In the genomic region with DNA sequence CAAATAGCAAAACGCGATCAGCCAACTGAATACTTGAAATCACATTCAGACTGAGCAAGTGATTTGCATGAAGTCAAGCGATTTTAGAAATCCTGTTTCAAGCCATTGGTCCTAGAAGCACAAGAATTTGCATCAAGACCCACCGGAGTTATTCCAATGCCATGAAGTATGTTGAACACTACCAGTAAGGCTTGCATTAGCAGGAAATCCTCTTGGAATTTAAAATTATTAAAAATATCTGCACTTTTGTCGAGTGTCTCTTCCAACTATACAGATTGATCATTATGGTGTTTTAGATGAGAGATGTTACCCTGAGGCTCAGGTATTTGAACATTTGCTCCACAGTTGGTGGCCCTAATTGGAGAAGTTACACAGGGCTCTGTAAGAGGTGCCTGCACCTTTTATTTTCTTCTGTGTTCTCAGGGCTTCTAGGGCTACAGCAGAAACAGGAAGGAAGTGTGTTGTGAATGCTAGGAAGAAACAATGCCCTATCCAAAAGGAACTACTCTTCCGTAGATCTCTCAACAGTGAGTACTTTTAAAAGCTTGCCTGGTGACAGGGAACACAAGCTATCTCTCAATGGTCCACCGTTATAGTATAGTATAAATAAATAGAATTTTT, we compare ENCODE assay signal across 20 mouse cellular contexts. TPM values are rescaled to one million over a fixed set of nuclear protein-coding genes. Genes with fewer than 3 reads are reported as not detected.
DNase-seq lines count a peak whose midpoint lies in the region; ATAC-seq and TF ChIP-seq lines count a peak whose summit lies in the region.
"Had no signal": no experiment of that assay in that cellular context is flagged by ENCODE, and none has a peak within 500 bp of the region (broad histone marks: within the 10 kb centered on the region; RNA-seq: fewer than 3 reads in every experiment).

No protein-coding gene starts in this region.

- TF ChIP-seq POLR2A in spleen, adult 2 months (IDR thresholded peaks at IDR 0.05; ENCODE audit: low read depth, low read length) = no peak
- TF ChIP-seq POLR2A in small intestine, adult 2 months (IDR thresholded peaks at IDR 0.05; ENCODE audit: low read depth, low read length) = no peak

- H3K36me3 ChIP-seq in kidney, postnatal 0 days (ENCODE audit: insufficient read depth, low read length) = no peaks in the 10 kb centered on the region
- no peaks in the 10 kb centered on the region for H3K36me3 ChIP-seq in spleen, adult 2 months (ENCODE audit: control insufficient read depth, insufficient read depth, low read length)
- no peaks in the 10 kb centered on the region for H3K36me3 ChIP-seq in small intestine, adult 2 months (ENCODE audit: control insufficient read depth, insufficient read depth, low read length)
- H3K36me3 ChIP-seq: embryonic facial prominence, embryonic 12.5 days; heart, embryonic 13.5 days; hindbrain, embryonic 12.5 days; limb, embryonic 10.5 days; midbrain, embryonic 15.5 days had no signal

- no peaks in the 10 kb centered on the region for H3K4me1 ChIP-seq in kidney, postnatal 0 days (replicated peaks; ENCODE audit: insufficient read depth, low read length)
- H3K4me1 ChIP-seq in spleen, adult 2 months (ENCODE audit: control insufficient read depth, insufficient read depth, insufficient read length) = peaks cover 14% of the 10 kb centered on the region; the same call in 1 of the 2 replicates
- peaks cover 5% of the 10 kb centered on the region for H3K4me1 ChIP-seq in small intestine, adult 2 months (ENCODE audit: control insufficient read depth, insufficient read depth, insufficient read length, low read length)
- H3K4me1 ChIP-seq: embryonic facial prominence, embryonic 12.5 days; hindbrain, embryonic 12.5 days; limb, embryonic 10.5 days; midbrain, embryonic 15.5 days had no signal

- intact Hi-C loops in gastrocnemius, adult 2 months (cut with DNase I) = no loop called here
- intact Hi-C loops in gastrocnemius, postnatal 14 days (cut with DNase I; ENCODE audit: low total_unique reads) = no loop called here

- no peaks in the 10 kb centered on the region for H3K27me3 ChIP-seq in kidney, postnatal 0 days (ENCODE audit: insufficient read depth, low read length)
- no peaks in the 10 kb centered on the region for H3K27me3 ChIP-seq in spleen, adult 2 months (ENCODE audit: control insufficient read depth, insufficient read depth, low read length)
- H3K27me3 ChIP-seq in small intestine, adult 2 months (ENCODE audit: control insufficient read depth, insufficient read depth, low read length) = no peaks in the 10 kb centered on the region
- H3K27me3 ChIP-seq: embryonic facial prominence, embryonic 12.5 days; heart, embryonic 13.5 days; hindbrain, embryonic 12.5 days; midbrain, embryonic 15.5 days had no signal

- ATAC-seq in kidney, postnatal 0 days (replicated peaks; ENCODE audit: low FRiP score, low read depth) = no peak
- ATAC-seq: forebrain, postnatal 0 days; midbrain, embryonic 15.5 days had no signal

- H3K9me3 ChIP-seq in kidney, postnatal 0 days (replicated peaks; ENCODE audit: low read length) = no peaks in the 10 kb centered on the region
- H3K9me3 ChIP-seq: embryonic facial prominence, embryonic 12.5 days; limb, embryonic 10.5 days; midbrain, embryonic 15.5 days had no signal

- no peak overlapping the region for H3K4me3 ChIP-seq in gastrocnemius, adult 2 months
- H3K4me3 ChIP-seq in kidney, postnatal 0 days (replicated peaks; ENCODE audit: low read depth, low read length) = no peak overlapping the region
- H3K4me3 ChIP-seq in spleen, adult 2 months (ENCODE audit: extremely low read depth, insufficient read depth, insufficient read length) = no peak overlapping the region; the same call in 1 of the 2 replicates
- H3K4me3 ChIP-seq in small intestine, adult 2 months (ENCODE audit: low read depth, low read length) = no peak overlapping the region
- H3K4me3 ChIP-seq: embryonic facial prominence, embryonic 12.5 days; heart, embryonic 13.5 days; hindbrain, embryonic 12.5 days; limb, embryonic 10.5 days; midbrain, embryonic 15.5 days had no signal

- H3K27ac ChIP-seq in gastrocnemius, adult 2 months = peak overlapping the region; percentile 72
- H3K27ac ChIP-seq in kidney, postnatal 0 days = peak overlapping the region; percentile 60
- H3K27ac ChIP-seq in spleen, adult 2 months (ENCODE audit: insufficient read depth, low read length) = peak overlapping the region; percentile 89
- H3K27ac ChIP-seq in small intestine, adult 2 months (ENCODE audit: insufficient read depth, low read depth, low read length) = 0 out of 2 replicates have a peak overlapping the region, but pooled peaks have one; percentile 26
- H3K27ac ChIP-seq: embryonic facial prominence, embryonic 12.5 days; heart, embryonic 13.5 days; hindbrain, embryonic 12.5 days; midbrain, embryonic 15.5 days had no signal

- TF ChIP-seq CTCF in gastrocnemius, adult 2 months (IDR thresholded peaks at IDR 0.05) = no peak
- TF ChIP-seq CTCF in kidney, postnatal 0 days (IDR thresholded peaks at IDR 0.05; ENCODE audit: low read depth) = no peak
- TF ChIP-seq CTCF in spleen, adult 2 months (IDR thresholded peaks at IDR 0.05; ENCODE audit: extremely low read depth, insufficient read depth, insufficient read length, insufficient replicate concordance) = no peak
- no peak for TF ChIP-seq CTCF in small intestine, adult 2 months (IDR thresholded peaks at IDR 0.05; ENCODE audit: extremely low read depth, insufficient read length, insufficient replicate concordance, low read depth, low read length)

- no peak overlapping the region for H3K4me2 ChIP-seq in kidney, postnatal 0 days (ENCODE audit: low read length)
- H3K4me2 ChIP-seq: embryonic facial prominence, embryonic 12.5 days; heart, embryonic 13.5 days; hindbrain, embryonic 12.5 days; midbrain, embryonic 15.5 days had no signal

- WGBS in kidney, postnatal 0 days = 75% methylated on average over 7 of the region's 7 CpGs
- WGBS in spleen, adult 2 months = 38% methylated on average over 7 of the region's 7 CpGs
- 83% methylated on average over 7 of the region's 7 CpGs for WGBS in small intestine, adult 2 months

- H3K9ac ChIP-seq in kidney, postnatal 0 days (ENCODE audit: low read depth, low read length) = no peak overlapping the region
- H3K9ac ChIP-seq: embryonic facial prominence, embryonic 12.5 days; forebrain, postnatal 0 days; heart, embryonic 13.5 days; hindbrain, embryonic 12.5 days; midbrain, embryonic 15.5 days had no signal

- DNase-seq in gastrocnemius, adult 2 months = no peak
- no peak for DNase-seq in gastrocnemius, postnatal 14 days
- peak; percentile 44 for DNase-seq in kidney, postnatal 0 days (ENCODE audit: low spot score)
- DNase-seq in kidney, postnatal 10 days = no peak
- peak in 1 of 2 experiments; percentile 24 for DNase-seq in spleen, adult 2 months (ENCODE audit: low read depth in 1 of 2, low spot score in 2 of 2)
- no peak for DNase-seq in spleen, postnatal 10 days (ENCODE audit: low spot score in 2 of 2)
- DNase-seq in adrenal gland, postnatal 10 days = no peak
- DNase-seq: cerebellum, adult 11-12 months; forebrain, postnatal 0 days; gastrocnemius, postnatal 10 days; lung, postnatal 14 days; right cerebral cortex, postnatal 14 days; thymus, postnatal 4 days had no signal

RNA-seq across cellular contexts. Expression of a gene that starts 14.4 kb away (rescaled TPM):
- 1 to 10 TPM; 2.7 to 3.5 TPM for total RNA-seq in gastrocnemius, adult 2 months (2021)
- total RNA-seq in gastrocnemius, postnatal 14 days (2021) = 1 to 10 TPM; 5.6 to 6.2 TPM
- polyA plus RNA-seq in kidney, postnatal 0 days (2015; fragmentation: Nextera tagmentation; extraction: Ambion mirVana) = 26.9 and 28.5 TPM in 2 replicates
- 37.3 and 38.9 TPM in 2 replicates for polyA plus RNA-seq in spleen, adult 2 months (2012; rRNA removed)
- 12.4 and 17.6 TPM in 2 replicates for polyA plus RNA-seq in small intestine, adult 2 months (2012; rRNA removed)
- 10 to 100 TPM; 17.4 to 19.9 TPM for total RNA-seq in adrenal gland, postnatal 10 days (2021)

RNA-seq across cellular contexts. Expression of a gene that starts 32.5 kb away (rescaled TPM):
- total RNA-seq in gastrocnemius, adult 2 months (2021) = 10 to 100 TPM; 33.0 to 35.4 TPM
- total RNA-seq in gastrocnemius, postnatal 14 days (2021) = 10 to 100 TPM; 23.9 to 25.5 TPM
- polyA plus RNA-seq in kidney, postnatal 0 days (2015; fragmentation: Nextera tagmentation; extraction: Ambion mirVana) = 61.0 and 62.1 TPM in 2 replicates
- 13.0 and 13.9 TPM in 2 replicates for polyA plus RNA-seq in spleen, adult 2 months (2012; rRNA removed)
- polyA plus RNA-seq in small intestine, adult 2 months (2012; rRNA removed) = 12.0 and 25.8 TPM in 2 replicates
- total RNA-seq in adrenal gland, postnatal 10 days (2021) = 10 to 100 TPM; 46.3 to 48.6 TPM

RNA-seq across cellular contexts. Expression of a gene that starts 35.3 kb away (rescaled TPM):
- total RNA-seq in gastrocnemius, adult 2 months (2021) = under 1 TPM in 1 of 2 experiments, not detected in 1; 0.17 TPM
- under 1 TPM; 0.12 to 0.16 TPM for total RNA-seq in gastrocnemius, postnatal 14 days (2021)
- polyA plus RNA-seq in kidney, postnatal 0 days (2015; fragmentation: Nextera tagmentation; extraction: Ambion mirVana) = 4.0 and 4.1 TPM in 2 replicates
- polyA plus RNA-seq in spleen, adult 2 months (2012; rRNA removed) = 5.6 and 8.4 TPM in 2 replicates
- polyA plus RNA-seq in small intestine, adult 2 months (2012; rRNA removed) = 25.9 and 87.8 TPM in 2 replicates
- 1 to 10 TPM in 1 of 2 experiments, under 1 TPM in 1; 1.00 to 1.6 TPM for total RNA-seq in adrenal gland, postnatal 10 days (2021)
- polyA plus RNA-seq: midbrain, embryonic 15.5 days had no signal

RNA-seq across cellular contexts. Expression of a gene that starts 59.0 kb away (rescaled TPM):
- 1 to 10 TPM; 5.4 to 5.8 TPM for total RNA-seq in gastrocnemius, adult 2 months (2021)
- total RNA-seq in gastrocnemius, postnatal 14 days (2021) = 1 to 10 TPM; 5.1 to 5.2 TPM
- not detected in 2 replicates for polyA plus RNA-seq in kidney, postnatal 0 days (2015; fragmentation: Nextera tagmentation; extraction: Ambion mirVana)
- polyA plus RNA-seq in spleen, adult 2 months (2012; rRNA removed) = 0.42 TPM in 1 of 2 replicates, not detected in the other
- polyA plus RNA-seq in small intestine, adult 2 months (2012; rRNA removed) = not detected in 2 replicates
- 10 to 100 TPM; 12.7 to 13.6 TPM for total RNA-seq in adrenal gland, postnatal 10 days (2021)
- total RNA-seq: forebrain, postnatal 0 days had no signal
- polyA plus RNA-seq: forebrain, postnatal 0 days; hindbrain, embryonic 12.5 days; intestine, embryonic 14.5 days had no signal

Comparison
In these comparisons a context has a peak if more than half of its experiments do, and no peak if none do; other contexts are left out.
1. H3K27ac ChIP-seq: peak in every context shown above with its lines; median percentile 89 in spleen, adult 2 months; 72 in gastrocnemius, adult 2 months; 60 in kidney, postnatal 0 days; 26 in small intestine, adult 2 months.